Mouse (Mus musculus) hindbrain, embryonic 15.5 days (tissue): Measurements from ENCODE around the gene Olfr904. TPM values are rescaled to one million over a fixed set of nuclear protein-coding genes. Genes with fewer than 3 reads are reported as not detected.
"Not testable (repeated sequence)": the region's sequence is repeated elsewhere in the genome, so short reads cannot be mapped to it uniquely, and the experiment has no call there.

Experiments
- ATAC-seq: fragments of 200-750 bp; cut with Nextera tagmentation; 2 replicates; pipeline ENCODE4 v1.8.0; 2017; ENCODE audit warnings: low read depth, moderate number of reproducible peaks, moderate TSS enrichment; ENCODE audit not compliant: low FRiP score
- H3K27ac ChIP-seq: fragments of 300-500 bp; sonication (generic); replicated peaks from 2 replicates; pipeline ENCODE4 v1.5.1; 2015; ENCODE audit warnings: mild to moderate bottlenecking, inconsistent platforms
- H3K27me3 ChIP-seq: fragments of 300-500 bp; sonication (generic); 2 replicates; pipeline ENCODE4 v1.6.1; 2015; ENCODE audit warnings: control low read depth, inconsistent platforms
- H3K36me3 ChIP-seq: fragments of 300-500 bp; sonication (generic); 2 replicates; pipeline ENCODE4 v1.6.1; 2015; ENCODE audit warnings: control low read depth, inconsistent platforms
- H3K4me1 ChIP-seq: fragments of 300-500 bp; sonication (generic); replicated peaks from 2 replicates; pipeline ENCODE4 v1.6.1; 2015; ENCODE audit warnings: control low read depth, inconsistent platforms
- H3K4me2 ChIP-seq: fragments of 300-500 bp; sonication (generic); 2 replicates; pipeline ENCODE4 v1.6.1; 2015; ENCODE audit warnings: moderate library complexity, mild to moderate bottlenecking, inconsistent platforms
- H3K4me3 ChIP-seq: fragments of 300-500 bp; sonication (generic); 2 replicates; pipeline ENCODE4 v1.5.1; 2015; ENCODE audit warnings: mild to moderate bottlenecking, inconsistent platforms
- H3K9ac ChIP-seq: fragments of 300-500 bp; sonication (generic); 2 replicates; pipeline ENCODE4 v1.6.1; 2015; ENCODE audit warnings: inconsistent platforms
- H3K9me3 ChIP-seq: fragments of 300-500 bp; sonication (generic); 2 replicates; pipeline ENCODE4 v1.6.1; 2016; ENCODE audit warnings: control low read depth, inconsistent platforms
- WGBS: fragments of 180-500 bp; shearing (Covaris S2); methylation state at CpG from one replicate; pipeline ENCODE4 v1.1.7; 2015; 5-methylcytosine and 5-hydroxymethylcytosine counted together
- polyA plus RNA-seq: library from polyadenylated mRNA; unstranded; fragments of >200 nt; fragmentation: Nextera tagmentation; extraction: Ambion mirVana; gene quantifications from 2 replicates; pipeline ENCODE4 v1.2.1, GENCODE M21; 2015

Olfr904 gene
- not detected in 2 replicates for polyA plus RNA-seq

GRCm38 (mm10) chr9:38462844-38463243, at the start of gene Olfr904:
Gene Olfr904, plus strand, starts transcription at chr9:38463144.
- Histone ChIP-seq H3K4me1 (no peaks in the 10 kb centered on the region), H3K36me3 (no peaks in the 10 kb centered on the region), H3K4me3 (no peak within 1 kb of the TSS), H3K4me2 (no peak within 1 kb of the TSS), H3K27ac (no peak within 1 kb of the TSS), H3K9ac (no peak within 1 kb of the TSS), H3K9me3 (no peaks in the 10 kb centered on the region), H3K27me3 (no peaks in the 10 kb centered on the region)
- ATAC-seq = no peak

- H3K27ac ChIP-seq, H3K36me3 ChIP-seq, H3K27me3 ChIP-seq, H3K4me1 ChIP-seq, H3K9me3 ChIP-seq, ATAC-seq, H3K4me3 ChIP-seq, H3K9ac ChIP-seq, H3K4me2 ChIP-seq: not testable (repeated sequence)
- WGBS = 95% methylated on average over 14 of the region's 14 CpGs
Measured at GRCm38 (mm10) chr9:38413502-38413901, 49.4 kb upstream of the Olfr904 start.

GRCm38 (mm10) chr9:38423801-38424200, 39.1 kb upstream of the Olfr904 start:
- H3K4me3 ChIP-seq = no peak overlapping the region
- H3K9me3 ChIP-seq = no peaks in the 10 kb centered on the region
- no peak for ATAC-seq
- no peaks in the 10 kb centered on the region for H3K4me1 ChIP-seq
- no peak overlapping the region for H3K4me2 ChIP-seq
- no peaks in the 10 kb centered on the region for H3K36me3 ChIP-seq
- H3K27ac ChIP-seq = no peak overlapping the region
- no peaks in the 10 kb centered on the region for H3K27me3 ChIP-seq
- H3K9ac ChIP-seq = no peak overlapping the region

GRCm38 (mm10) chr9:38427026-38427425, 35.9 kb upstream of the Olfr904 start:
- WGBS = 64% methylated on average over 1 of the region's 1 CpGs
- Histone ChIP-seq H3K9ac (no peak overlapping the region), H3K27me3 (no peaks in the 10 kb centered on the region), H3K4me2 (no peak overlapping the region), H3K36me3 (no peaks in the 10 kb centered on the region), H3K4me3 (no peak overlapping the region), H3K4me1 (no peaks in the 10 kb centered on the region), H3K9me3 (no peaks in the 10 kb centered on the region), H3K27ac (no peak overlapping the region)
- no peak for ATAC-seq

- ATAC-seq = no peak
- H3K4me2 ChIP-seq = no peak within 1 kb of the TSS
- no peaks in the 10 kb centered on the region for H3K4me1 ChIP-seq
- no peaks in the 10 kb centered on the region for H3K27me3 ChIP-seq
- H3K36me3 ChIP-seq = no peaks in the 10 kb centered on the region
- H3K9ac ChIP-seq = no peak within 1 kb of the TSS
- no peak within 1 kb of the TSS for H3K27ac ChIP-seq
- H3K4me3 ChIP-seq = no peak within 1 kb of the TSS
- WGBS = 83% methylated on average over 1 of the region's 1 CpGs
- no peaks in the 10 kb centered on the region for H3K9me3 ChIP-seq
Measured at GRCm38 (mm10) chr9:38429155-38429554, 33.8 kb upstream of the Olfr904 start, which contains the start of gene Olfr901. Gene Olfr901, plus strand, starts transcription at chr9:38429455.

- H3K27me3 ChIP-seq = no peaks in the 10 kb centered on the region
- H3K4me2 ChIP-seq = no peak within 1 kb of the TSS
- H3K9ac ChIP-seq = no peak within 1 kb of the TSS
- 86% methylated on average over 5 of the region's 5 CpGs for WGBS
- H3K36me3 ChIP-seq = no peaks in the 10 kb centered on the region
- H3K4me1 ChIP-seq = no peaks in the 10 kb centered on the region
- no peaks in the 10 kb centered on the region for H3K9me3 ChIP-seq
- ATAC-seq = no peak
- no peak within 1 kb of the TSS for H3K4me3 ChIP-seq
- H3K27ac ChIP-seq = no peak within 1 kb of the TSS
Measured at GRCm38 (mm10) chr9:38447352-38447751, 15.6 kb upstream of the Olfr904 start, which contains the start of gene Olfr902. Gene Olfr902, plus strand, starts transcription at chr9:38447652.

- Histone ChIP-seq H3K9ac (no peak within 1 kb of the TSS), H3K27ac (no peak within 1 kb of the TSS), H3K4me1 (no peaks in the 10 kb centered on the region), H3K27me3 (no peaks in the 10 kb centered on the region), H3K9me3 (no peaks in the 10 kb centered on the region), H3K36me3 (no peaks in the 10 kb centered on the region), H3K4me3 (no peak within 1 kb of the TSS), H3K4me2 (no peak within 1 kb of the TSS)
- ATAC-seq = no peak
Measured at GRCm38 (mm10) chr9:38470807-38471206, 7.9 kb downstream of the Olfr904 start, which contains the start of gene Olfr905. Gene Olfr905, plus strand, starts transcription at chr9:38471107.

- Histone ChIP-seq H3K4me1 (no peaks in the 10 kb centered on the region), H3K9ac (no peak within 1 kb of the TSS), H3K36me3 (no peaks in the 10 kb centered on the region), H3K4me3 (no peak within 1 kb of the TSS), H3K4me2 (no peak within 1 kb of the TSS), H3K27me3 (no peaks in the 10 kb centered on the region), H3K27ac (no peak within 1 kb of the TSS), H3K9me3 (no peaks in the 10 kb centered on the region)
- no peak for ATAC-seq
- 90% methylated on average over 3 of the region's 3 CpGs for WGBS
Measured at GRCm38 (mm10) chr9:38486785-38487184, 23.8 kb downstream of the Olfr904 start, which contains the start of gene Olfr906. Gene Olfr906, plus strand, starts transcription at chr9:38487085.

GRCm38 (mm10) chr9:38495501-38495900, 32.6 kb downstream of the Olfr904 start, which contains the start of gene Olfr907:
Gene Olfr907, plus strand, starts transcription at chr9:38495801.
- Histone ChIP-seq H3K27ac (no peak within 1 kb of the TSS), H3K4me3 (no peak within 1 kb of the TSS), H3K4me1 (no peaks in the 10 kb centered on the region), H3K9ac (no peak within 1 kb of the TSS), H3K9me3 (no peaks in the 10 kb centered on the region), H3K4me2 (no peak within 1 kb of the TSS), H3K27me3 (no peaks in the 10 kb centered on the region), H3K36me3 (no peaks in the 10 kb centered on the region)
- no peak for ATAC-seq
- WGBS = 87% methylated on average over 2 of the region's 2 CpGs

- no peak overlapping the region for H3K9ac ChIP-seq
- H3K36me3 ChIP-seq = no peaks in the 10 kb centered on the region
- no peak overlapping the region for H3K4me3 ChIP-seq
- ATAC-seq = no peak
- WGBS = 73% methylated on average over 2 of the region's 2 CpGs
- H3K4me1 ChIP-seq = no peaks in the 10 kb centered on the region
- no peaks in the 10 kb centered on the region for H3K27me3 ChIP-seq
- H3K9me3 ChIP-seq = no peaks in the 10 kb centered on the region
- H3K4me2 ChIP-seq = no peak overlapping the region
- no peak overlapping the region for H3K27ac ChIP-seq
Measured at GRCm38 (mm10) chr9:38512353-38512752, 49.4 kb downstream of the Olfr904 start.

Other genes starting within 250 kb of the Olfr904 start
- gene Olfr894, start 245.1 kb upstream of the Olfr904 start, polyA plus RNA-seq = not detected in 2 replicates
- not detected in 2 replicates for gene Olfr143, start 210.4 kb upstream of the Olfr904 start, polyA plus RNA-seq
- not detected in 2 replicates for gene Olfr895, start 195.3 kb upstream of the Olfr904 start, polyA plus RNA-seq
- gene Olfr896-ps1, start 172.0 kb upstream of the Olfr904 start, polyA plus RNA-seq = not detected in 2 replicates
- gene Olfr25, start 134.1 kb upstream of the Olfr904 start, polyA plus RNA-seq = not detected in 2 replicates
- not detected in 2 replicates for gene Olfr898, start 114.7 kb upstream of the Olfr904 start, polyA plus RNA-seq
- gene Olfr250, start 96.2 kb upstream of the Olfr904 start, polyA plus RNA-seq = not detected in 2 replicates
- gene Olfr251, start 86.1 kb upstream of the Olfr904 start, polyA plus RNA-seq = not detected in 2 replicates
- not detected in 2 replicates for gene Olfr147, start 61.4 kb upstream of the Olfr904 start, polyA plus RNA-seq
- gene Olfr901, start 33.7 kb upstream of the Olfr904 start, polyA plus RNA-seq = not detected in 2 replicates
- not detected in 2 replicates for gene Olfr902, start 15.5 kb upstream of the Olfr904 start, polyA plus RNA-seq
- gene Olfr905, start 8.0 kb downstream of the Olfr904 start, polyA plus RNA-seq = not detected in 2 replicates
- gene Olfr906, start 23.9 kb downstream of the Olfr904 start, polyA plus RNA-seq = not detected in 2 replicates
- not detected in 2 replicates for gene Olfr907, start 32.7 kb downstream of the Olfr904 start, polyA plus RNA-seq
- gene Olfr911-ps1, start 58.4 kb downstream of the Olfr904 start, polyA plus RNA-seq = not detected in 2 replicates
- not detected in 2 replicates for gene Olfr910, start 74.7 kb downstream of the Olfr904 start, polyA plus RNA-seq
- not detected in 2 replicates for gene Olfr912, start 117.0 kb downstream of the Olfr904 start, polyA plus RNA-seq
- gene Olfr913, start 129.6 kb downstream of the Olfr904 start, polyA plus RNA-seq = not detected in 2 replicates
- gene Olfr914, start 142.0 kb downstream of the Olfr904 start, polyA plus RNA-seq = not detected in 2 replicates
- not detected in 2 replicates for gene Olfr916, start 196.7 kb downstream of the Olfr904 start, polyA plus RNA-seq
- not detected in 2 replicates for gene Olfr917, start 202.7 kb downstream of the Olfr904 start, polyA plus RNA-seq
- not detected in 2 replicates for gene Olfr918, start 211.5 kb downstream of the Olfr904 start, polyA plus RNA-seq
- not detected in 2 replicates for gene Olfr919, start 240.5 kb downstream of the Olfr904 start, polyA plus RNA-seq